Mouse (Mus musculus) lung, postnatal 10 days (tissue): ENCODE measurements around the gene Ppif.

Experiments
- DNase-seq: peaks from one replicate; pipeline ENCODE4 v3.0.0; 2021

Ppif gene

GRCm38 (mm10) chr14:25739957-25740565, 46.1 kb downstream of the Ppif start:
- DNase-seq: peak; percentile 43

- no peak for DNase-seq
Measured at GRCm38 (mm10) chr14:25741211-25741610, 47.3 kb downstream of the Ppif start.

- no peak for DNase-seq
Measured at GRCm38 (mm10) chr14:25741840-25742367, 48.0 kb downstream of the Ppif start.

- DNase-seq: no peak
Measured at GRCm38 (mm10) chr14:25742943-25743342, 49.0 kb downstream of the Ppif start.

GRCm38 (mm10) chr14:25745365-25746184, 51.6 kb downstream of the Ppif start:
- DNase-seq: peak; percentile 34

- DNase-seq: no peak
Measured at GRCm38 (mm10) chr14:25746371-25746770, 52.4 kb downstream of the Ppif start.

GRCm38 (mm10) chr14:25746971-25747945, 53.3 kb downstream of the Ppif start:
- DNase-seq: peak; percentile 49

- peak; percentile 24 for DNase-seq
Measured at GRCm38 (mm10) chr14:25747996-25748756, 54.2 kb downstream of the Ppif start.

GRCm38 (mm10) chr14:25749143-25749909, 55.4 kb downstream of the Ppif start:
- DNase-seq: peak; percentile 67
